Mouse (Mus musculus): ENCODE measurements around the gene Echdc3. TPM values are rescaled to one million over a fixed set of nuclear protein-coding genes. Genes with fewer than 3 reads are reported as not detected.

The Echdc3 gene
- polyA plus RNA-seq, 1 experiment from 2014 or later, result 7.7 TPM

GRCm38 (mm10) chr2:6164606-6165290, 48.1 kb downstream of the Echdc3 start:
- ATAC-seq (ENCODE audit: extremely low read depth, insufficient number of reproducible peaks, low FRiP score, low TSS enrichment), result no peak
- Histone ChIP-seq H3K9me3 (no peaks in the 10 kb centered on the region), H3K9ac (no peak overlapping the region), H3K4me1 (peaks cover 9% of the 10 kb centered on the region), H3K4me2 (no peak overlapping the region), H3K4me3 (no peak overlapping the region), H3K36me3 (no peaks in the 10 kb centered on the region), H3K27me3 (replicated peaks) (no peaks in the 10 kb centered on the region), H3K27ac (replicated peaks) (no peak overlapping the region)
- 59% methylated on average over 16 of the region's 16 CpGs for WGBS

DNA sequence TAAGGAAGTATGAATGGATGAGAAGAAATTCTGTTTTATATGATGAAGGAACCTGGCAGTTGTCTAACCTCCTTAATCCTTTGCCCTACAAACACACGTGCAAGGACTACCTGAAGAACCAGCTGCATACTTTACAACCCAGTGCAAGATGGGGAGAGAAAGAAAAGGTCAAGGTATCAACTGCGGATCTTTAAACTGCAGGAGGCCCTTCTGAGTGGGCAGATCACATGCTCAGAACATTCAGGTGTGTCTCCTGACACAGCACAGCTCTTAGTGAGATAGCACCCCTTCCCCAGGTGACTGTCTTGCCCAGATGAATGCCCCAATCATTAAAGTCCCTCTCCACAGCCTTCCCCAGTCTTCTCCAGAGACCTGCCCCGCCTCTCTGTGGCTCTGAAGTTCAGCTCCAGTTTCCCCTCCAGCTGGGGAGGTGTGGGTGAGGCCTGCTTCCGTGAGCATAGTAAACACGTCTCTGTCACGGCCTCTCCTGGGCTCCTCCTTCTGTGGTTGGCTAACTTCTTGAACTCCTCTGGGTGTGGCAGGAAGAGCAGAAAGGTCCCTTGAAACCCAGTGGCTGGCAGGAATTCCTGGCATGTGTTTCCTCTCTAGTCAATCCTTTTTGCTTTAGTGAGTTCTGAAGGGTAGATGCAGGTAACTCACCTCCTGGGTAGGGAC, 50.3 kb downstream of the Echdc3 start:
- Histone ChIP-seq H3K4me1 (peaks cover 14% of the 10 kb centered on the region), H3K9me3 (no peaks in the 10 kb centered on the region), H3K27me3 (replicated peaks) (no peaks in the 10 kb centered on the region), H3K4me2 (no peak overlapping the region), H3K27ac (replicated peaks) (no peak overlapping the region), H3K4me3 (no peak overlapping the region), H3K36me3 (no peaks in the 10 kb centered on the region), H3K9ac (no peak overlapping the region)
- no peak for ATAC-seq (ENCODE audit: extremely low read depth, insufficient number of reproducible peaks, low FRiP score, low TSS enrichment)
- whole genome bisulfite sequencing, result 39% methylated on average over 6 of the region's 6 CpGs

- H3K4me2 ChIP-seq, result no peak overlapping the region
- no peak for ATAC-seq (ENCODE audit: extremely low read depth, insufficient number of reproducible peaks, low FRiP score, low TSS enrichment)
- no peaks in the 10 kb centered on the region for H3K36me3 ChIP-seq
- 32% methylated on average over 2 of the region's 2 CpGs for WGBS
- H3K9me3 ChIP-seq, result no peaks in the 10 kb centered on the region
- no peak overlapping the region for H3K4me3 ChIP-seq
- no peak overlapping the region for H3K27ac ChIP-seq (replicated peaks)
- no peak overlapping the region for H3K9ac ChIP-seq
- peaks cover 14% of the 10 kb centered on the region for H3K4me1 ChIP-seq
- H3K27me3 ChIP-seq (replicated peaks), result no peaks in the 10 kb centered on the region
Observed at GRCm38 (mm10) chr2:6159735-6160134, 53.1 kb downstream of the Echdc3 start.

- H3K4me1 ChIP-seq, result peaks cover 14% of the 10 kb centered on the region
- no peaks in the 10 kb centered on the region for H3K9me3 ChIP-seq
- H3K9ac ChIP-seq, result no peak overlapping the region
- WGBS, result 81% methylated on average over 9 of the region's 9 CpGs
- no peaks in the 10 kb centered on the region for H3K36me3 ChIP-seq
- ATAC-seq (ENCODE audit: extremely low read depth, insufficient number of reproducible peaks, low FRiP score, low TSS enrichment), result no peak
- no peaks in the 10 kb centered on the region for H3K27me3 ChIP-seq (replicated peaks)
- no peak overlapping the region for H3K4me3 ChIP-seq
- H3K4me2 ChIP-seq, result no peak overlapping the region
- no peak overlapping the region for H3K27ac ChIP-seq (replicated peaks)
Observed at GRCm38 (mm10) chr2:6159219-6159618, 53.6 kb downstream of the Echdc3 start.

- Histone ChIP-seq H3K27ac (replicated peaks) (no peak overlapping the region), H3K9ac (no peak overlapping the region), H3K27me3 (replicated peaks) (no peaks in the 10 kb centered on the region), H3K36me3 (no peaks in the 10 kb centered on the region), H3K4me3 (no peak overlapping the region), H3K4me1 (peaks cover 14% of the 10 kb centered on the region), H3K4me2 (no peak overlapping the region), H3K9me3 (no peaks in the 10 kb centered on the region)
- WGBS, result 83% methylated on average over 7 of the region's 7 CpGs
- ATAC-seq (ENCODE audit: extremely low read depth, insufficient number of reproducible peaks, low FRiP score, low TSS enrichment), result no peak
Observed at GRCm38 (mm10) chr2:6157635-6158034, 55.2 kb downstream of the Echdc3 start.

GRCm38 (mm10) chr2:6157208-6157607, 55.6 kb downstream of the Echdc3 start:
- 84% methylated on average over 4 of the region's 4 CpGs for WGBS
- Histone ChIP-seq H3K4me3 (no peak overlapping the region), H3K27me3 (replicated peaks) (no peaks in the 10 kb centered on the region), H3K4me1 (peaks cover 14% of the 10 kb centered on the region), H3K9me3 (no peaks in the 10 kb centered on the region), H3K9ac (no peak overlapping the region), H3K36me3 (no peaks in the 10 kb centered on the region), H3K4me2 (no peak overlapping the region), H3K27ac (replicated peaks) (no peak overlapping the region)
- ATAC-seq (ENCODE audit: extremely low read depth, insufficient number of reproducible peaks, low FRiP score, low TSS enrichment), result no peak

- H3K27ac ChIP-seq (replicated peaks), result no peak overlapping the region
- H3K4me2 ChIP-seq, result no peak overlapping the region
- no peaks in the 10 kb centered on the region for H3K36me3 ChIP-seq
- no peaks in the 10 kb centered on the region for H3K4me1 ChIP-seq
- no peak overlapping the region for H3K9ac ChIP-seq
- no peaks in the 10 kb centered on the region for H3K9me3 ChIP-seq
- no peak overlapping the region for H3K4me3 ChIP-seq
- ATAC-seq (ENCODE audit: extremely low read depth, insufficient number of reproducible peaks, low FRiP score, low TSS enrichment), result no peak
- no peaks in the 10 kb centered on the region for H3K27me3 ChIP-seq (replicated peaks)
- WGBS, result 88% methylated on average over 5 of the region's 5 CpGs
Observed at GRCm38 (mm10) chr2:6149801-6150200, 63.0 kb downstream of the Echdc3 start.

DNA sequence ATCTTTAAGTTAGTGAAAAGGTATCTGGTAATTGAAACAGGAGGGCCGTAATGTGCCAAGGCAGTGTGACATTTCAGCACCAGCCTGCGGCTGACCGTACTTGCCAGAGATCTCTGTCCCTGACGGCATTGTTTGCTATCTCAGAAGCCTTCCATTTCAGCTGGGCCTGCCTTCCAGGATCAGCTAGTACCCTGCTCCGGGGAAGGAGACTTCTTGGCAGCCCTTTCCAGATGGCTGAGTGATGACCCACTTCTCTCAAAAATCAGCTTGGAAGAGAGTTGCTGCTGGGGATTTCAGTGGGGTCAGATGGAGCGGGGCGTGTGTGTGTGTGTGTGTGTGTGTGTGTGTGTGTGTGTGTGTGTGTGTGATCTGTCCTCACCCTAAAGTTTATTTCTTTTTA, 65.9 kb downstream of the Echdc3 start:
- Histone ChIP-seq H3K9me3 (no peaks in the 10 kb centered on the region; the same call in 1 of the 2 replicates), H3K4me2 (no peak overlapping the region), H3K27me3 (replicated peaks) (no peaks in the 10 kb centered on the region), H3K4me1 (no peaks in the 10 kb centered on the region), H3K4me3 (no peak overlapping the region), H3K9ac (no peak overlapping the region), H3K27ac (replicated peaks) (no peak overlapping the region), H3K36me3 (no peaks in the 10 kb centered on the region)
- WGBS, result 69% methylated on average over 7 of the region's 7 CpGs
- no peak for ATAC-seq (ENCODE audit: extremely low read depth, insufficient number of reproducible peaks, low FRiP score, low TSS enrichment)

- H3K9me3 ChIP-seq, result no peaks in the 10 kb centered on the region; the same call in 1 of the 2 replicates
- no peaks in the 10 kb centered on the region for H3K27me3 ChIP-seq (replicated peaks)
- no peak overlapping the region for H3K9ac ChIP-seq
- H3K27ac ChIP-seq (replicated peaks), result no peak overlapping the region
- H3K36me3 ChIP-seq, result no peaks in the 10 kb centered on the region
- no peak overlapping the region for H3K4me2 ChIP-seq
- H3K4me3 ChIP-seq, result no peak overlapping the region
- no peak for ATAC-seq (ENCODE audit: extremely low read depth, insufficient number of reproducible peaks, low FRiP score, low TSS enrichment)
- no peaks in the 10 kb centered on the region for H3K4me1 ChIP-seq
- WGBS, result 86% methylated on average over 4 of the region's 4 CpGs
Observed at GRCm38 (mm10) chr2:6146257-6146656, 66.6 kb downstream of the Echdc3 start.

GRCm38 (mm10) chr2:6145611-6146010, 67.2 kb downstream of the Echdc3 start:
- 0 out of 2 replicates have a peak, but pooled peaks cover 4% of the 10 kb centered on the region for H3K4me1 ChIP-seq
- no peak overlapping the region for H3K4me2 ChIP-seq
- no peaks in the 10 kb centered on the region for H3K27me3 ChIP-seq (replicated peaks)
- 78% methylated on average over 10 of the region's 10 CpGs for WGBS
- H3K4me3 ChIP-seq, result no peak overlapping the region
- no peaks in the 10 kb centered on the region for H3K36me3 ChIP-seq
- no peak overlapping the region for H3K27ac ChIP-seq (replicated peaks)
- H3K9me3 ChIP-seq, result no peaks in the 10 kb centered on the region; the same call in 1 of the 2 replicates
- ATAC-seq (ENCODE audit: extremely low read depth, insufficient number of reproducible peaks, low FRiP score, low TSS enrichment), result no peak
- H3K9ac ChIP-seq, result no peak overlapping the region

DNA sequence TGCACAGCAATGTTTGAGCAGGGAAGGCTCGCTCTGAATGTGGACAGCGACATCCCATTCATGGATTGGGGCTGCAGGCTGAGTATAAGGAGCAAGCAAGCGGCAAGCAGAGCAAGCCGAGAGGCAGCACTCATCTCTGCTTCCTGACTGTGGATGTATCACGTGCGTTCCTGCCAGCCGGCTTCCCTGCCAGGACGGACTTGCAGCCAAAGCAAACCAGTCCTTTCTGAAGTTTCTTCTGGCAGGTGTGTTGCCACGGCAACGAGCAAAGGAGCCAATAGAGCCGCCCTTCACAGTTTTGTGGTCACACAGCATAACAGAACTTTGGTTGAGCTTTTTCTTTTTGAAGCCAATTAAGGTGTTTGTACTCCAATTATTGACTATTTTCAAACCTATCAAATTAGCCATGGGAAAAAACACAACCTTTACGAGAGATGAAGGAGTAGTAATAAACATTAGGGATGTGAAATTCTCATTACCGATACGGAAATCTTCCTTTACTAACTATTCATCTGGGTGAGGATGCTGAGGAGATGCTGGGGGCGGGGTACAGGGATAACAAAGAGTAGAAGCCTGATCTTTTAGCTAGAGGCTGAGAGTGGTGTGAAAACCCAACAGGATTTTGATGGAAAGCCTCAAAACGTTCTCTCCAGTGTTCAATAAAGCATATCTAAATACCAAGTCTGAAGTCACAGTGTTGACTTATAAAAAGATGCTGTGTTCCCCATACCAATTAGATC, 69.7 kb downstream of the Echdc3 start:
- Histone ChIP-seq H3K9me3 (no peaks in the 10 kb centered on the region; the same call in 1 of the 2 replicates), H3K9ac (no peak overlapping the region), H3K4me3 (no peak overlapping the region), H3K4me2 (no peak overlapping the region), H3K36me3 (no peaks in the 10 kb centered on the region), H3K4me1 (0 out of 2 replicates have a peak, but pooled peaks cover 5% of the 10 kb centered on the region), H3K27ac (replicated peaks) (no peak overlapping the region), H3K27me3 (replicated peaks) (no peaks in the 10 kb centered on the region)
- ATAC-seq (ENCODE audit: extremely low read depth, insufficient number of reproducible peaks, low FRiP score, low TSS enrichment), result no peak
- 69% methylated on average over 16 of the region's 16 CpGs for WGBS
